Mouse (Mus musculus) G1E (cell line): ENCODE measurements around the gene Jpt2.

Experiments
- CTCF ChIP-seq: IDR thresholded peaks from 2 replicates; pipeline ENCODE4 v1.5.1; 2012; ENCODE audit warnings: low read depth, low read length, inconsistent platforms, mixed read lengths
- GATA1 ChIP-seq: IDR thresholded peaks from 2 replicates; pipeline ENCODE4 v1.6.1; 2012; ENCODE audit warnings: borderline replicate concordance, low read length, inconsistent platforms, mixed read lengths
- POLR2AphosphoS5 ChIP-seq: IDR thresholded peaks from 2 replicates; pipeline ENCODE4 v1.6.1; 2012; ENCODE audit warnings: low read depth, low read length, inconsistent platforms; ENCODE audit not compliant: insufficient replicate concordance
- TAL1 ChIP-seq: conservative IDR thresholded peaks from 2 replicates; pipeline ENCODE4 v1.6.1; 2012; ENCODE audit warnings: low read depth, low read length, inconsistent platforms, mixed read lengths

DNA sequence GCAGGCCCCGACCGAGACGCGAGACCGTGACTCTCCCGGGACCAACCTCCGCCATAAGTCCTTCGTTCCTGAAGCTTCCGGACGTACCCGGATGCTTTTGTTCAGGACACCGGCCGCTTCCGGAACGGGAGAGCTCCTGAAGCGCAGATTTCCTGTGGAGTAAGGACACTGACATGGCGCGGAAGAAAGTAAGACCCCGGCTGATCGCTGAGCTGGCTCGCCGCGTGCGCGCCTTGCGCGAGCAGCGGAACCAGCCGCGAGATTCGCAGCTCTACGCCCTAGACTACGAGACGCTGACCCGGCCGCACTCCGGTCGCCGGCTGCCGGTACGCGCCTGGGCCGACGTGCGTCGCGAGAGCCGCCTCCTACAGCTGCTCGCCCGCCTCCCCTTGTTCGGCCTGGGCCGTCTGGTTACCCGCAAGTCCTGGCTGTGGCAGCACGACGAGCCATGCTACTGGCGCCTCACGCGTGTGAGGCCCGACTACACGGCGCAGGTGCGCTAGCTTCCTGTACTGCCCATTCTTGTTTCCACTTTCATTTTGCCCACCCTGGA lies 65.4 kb downstream of the Jpt2 start, which contains the start of the genes Eme2 and Mrps34:
- TF ChIP-seq CTCF: no peak
- TF ChIP-seq GATA1: no peak
- no peak for TF ChIP-seq TAL1
- no peak for TF ChIP-seq POLR2AphosphoS5
